Mouse (Mus musculus): ENCODE data around the gene Ndufb2. TPM values are rescaled to one million over a fixed set of nuclear protein-coding genes. Genes with fewer than 3 reads are reported as not detected.

Gene Ndufb2
- polyA plus RNA-seq, 1 experiment from 2014 or later, result 318 TPM

- H3K27me3 ChIP-seq (replicated peaks; ENCODE audit: control insufficient read depth, insufficient read depth, low read length), result no peaks in the 10 kb centered on the region
- no peak for ATAC-seq
- no peak overlapping the region for H3K27ac ChIP-seq (ENCODE audit: low read length)
- peak overlapping the region; percentile 90 for H3K4me2 ChIP-seq (ENCODE audit: low read length)
- H3K9me3 ChIP-seq (ENCODE audit: control insufficient read depth, low read length), result no peaks in the 10 kb centered on the region
- H3K9ac ChIP-seq (replicated peaks; ENCODE audit: low read depth, low read length), result peak overlapping the region; percentile 97
- no peak overlapping the region for H3K4me3 ChIP-seq (replicated peaks; ENCODE audit: low read length)
- H3K4me1 ChIP-seq (replicated peaks; ENCODE audit: control insufficient read depth, insufficient read depth, low read length), result peaks cover 15% of the 10 kb centered on the region
- WGBS, result 73% methylated on average over 7 of the region's 7 CpGs
- peaks cover 2% of the 10 kb centered on the region; the same call in 1 of the 2 replicates for H3K36me3 ChIP-seq (ENCODE audit: control insufficient read depth, insufficient read depth)
Measured at GRCm38 (mm10) chr6:39574951-39575350, 17.4 kb upstream of the Ndufb2 start.

GRCm38 (mm10) chr6:39579552-39579951, 12.8 kb upstream of the Ndufb2 start:
- 91% methylated on average over 7 of the region's 7 CpGs for WGBS
- Histone ChIP-seq H3K27me3 (replicated peaks; ENCODE audit: control insufficient read depth, insufficient read depth, low read length) (no peaks in the 10 kb centered on the region), H3K4me1 (replicated peaks; ENCODE audit: control insufficient read depth, insufficient read depth, low read length) (peaks cover 6% of the 10 kb centered on the region), H3K27ac (ENCODE audit: low read length) (no peak overlapping the region), H3K9ac (replicated peaks; ENCODE audit: low read depth, low read length) (no peak overlapping the region), H3K9me3 (ENCODE audit: control insufficient read depth, low read length) (no peaks in the 10 kb centered on the region), H3K4me2 (ENCODE audit: low read length) (no peak overlapping the region), H3K4me3 (replicated peaks; ENCODE audit: low read length) (no peak overlapping the region), H3K36me3 (ENCODE audit: control insufficient read depth, insufficient read depth) (peaks cover 16% of the 10 kb centered on the region)
- ATAC-seq, result no peak

- Histone ChIP-seq H3K9me3 (ENCODE audit: control insufficient read depth, low read length) (no peaks in the 10 kb centered on the region), H3K27me3 (replicated peaks; ENCODE audit: control insufficient read depth, insufficient read depth, low read length) (no peaks in the 10 kb centered on the region), H3K4me2 (ENCODE audit: low read length) (no peak overlapping the region), H3K4me1 (replicated peaks; ENCODE audit: control insufficient read depth, insufficient read depth, low read length) (no peaks in the 10 kb centered on the region), H3K9ac (replicated peaks; ENCODE audit: low read depth, low read length) (no peak overlapping the region), H3K4me3 (replicated peaks; ENCODE audit: low read length) (no peak overlapping the region), H3K36me3 (ENCODE audit: control insufficient read depth, insufficient read depth) (peaks cover 16% of the 10 kb centered on the region), H3K27ac (ENCODE audit: low read length) (no peak overlapping the region)
- WGBS, result 82% methylated on average over 2 of the region's 2 CpGs
- no peak for ATAC-seq
Measured at GRCm38 (mm10) chr6:39580558-39580957, 11.8 kb upstream of the Ndufb2 start.

- no peaks in the 10 kb centered on the region for H3K4me1 ChIP-seq (replicated peaks; ENCODE audit: control insufficient read depth, insufficient read depth, low read length)
- H3K9ac ChIP-seq (replicated peaks; ENCODE audit: low read depth, low read length), result no peak overlapping the region
- 85% methylated on average over 7 of the region's 7 CpGs for WGBS
- H3K4me2 ChIP-seq (ENCODE audit: low read length), result no peak overlapping the region
- no peaks in the 10 kb centered on the region for H3K9me3 ChIP-seq (ENCODE audit: control insufficient read depth, low read length)
- ATAC-seq, result no peak
- peaks cover 16% of the 10 kb centered on the region for H3K36me3 ChIP-seq (ENCODE audit: control insufficient read depth, insufficient read depth)
- H3K27me3 ChIP-seq (replicated peaks; ENCODE audit: control insufficient read depth, insufficient read depth, low read length), result no peaks in the 10 kb centered on the region
- no peak overlapping the region for H3K27ac ChIP-seq (ENCODE audit: low read length)
- H3K4me3 ChIP-seq (replicated peaks; ENCODE audit: low read length), result no peak overlapping the region
Measured at GRCm38 (mm10) chr6:39581087-39581784, 11.1 kb upstream of the Ndufb2 start.

GRCm38 (mm10) chr6:39585517-39585916, 6.9 kb upstream of the Ndufb2 start, which contains the start of gene Gm42420:
TSS of gene Gm42420 (plus strand) at chr6:39585753.
- Histone ChIP-seq H3K4me1 (replicated peaks; ENCODE audit: control insufficient read depth, insufficient read depth, low read length) (no peaks in the 10 kb centered on the region), H3K27ac (ENCODE audit: low read length) (no peak within 1 kb of the TSS), H3K27me3 (replicated peaks; ENCODE audit: control insufficient read depth, insufficient read depth, low read length) (no peaks in the 10 kb centered on the region), H3K4me2 (ENCODE audit: low read length) (no peak within 1 kb of the TSS), H3K9ac (replicated peaks; ENCODE audit: low read depth, low read length) (no peak within 1 kb of the TSS), H3K9me3 (ENCODE audit: control insufficient read depth, low read length) (no peaks in the 10 kb centered on the region), H3K36me3 (ENCODE audit: control insufficient read depth, insufficient read depth) (peaks cover 26% of the 10 kb centered on the region), H3K4me3 (replicated peaks; ENCODE audit: low read length) (no peak within 1 kb of the TSS)
- WGBS, result 96% methylated on average over 6 of the region's 6 CpGs
- no peak for ATAC-seq

GRCm38 (mm10) chr6:39591481-39591880, 893 bp upstream of the Ndufb2 start:
- H3K4me3 ChIP-seq (replicated peaks; ENCODE audit: low read length), result no peak overlapping the region
- ATAC-seq, result no peak
- no peaks in the 10 kb centered on the region for H3K27me3 ChIP-seq (replicated peaks; ENCODE audit: control insufficient read depth, insufficient read depth, low read length)
- WGBS, result 95% methylated on average over 4 of the region's 4 CpGs
- H3K27ac ChIP-seq (ENCODE audit: low read length), result no peak overlapping the region
- H3K9me3 ChIP-seq (ENCODE audit: control insufficient read depth, low read length), result no peaks in the 10 kb centered on the region
- peaks cover 16% of the 10 kb centered on the region for H3K4me1 ChIP-seq (replicated peaks; ENCODE audit: control insufficient read depth, insufficient read depth, low read length)
- H3K4me2 ChIP-seq (ENCODE audit: low read length), result no peak overlapping the region
- peaks cover 12% of the 10 kb centered on the region; the same call in 1 of the 2 replicates for H3K36me3 ChIP-seq (ENCODE audit: control insufficient read depth, insufficient read depth)
- H3K9ac ChIP-seq (replicated peaks; ENCODE audit: low read depth, low read length), result no peak overlapping the region

GRCm38 (mm10) chr6:39600851-39601250, 8.5 kb downstream of the Ndufb2 start:
- no peak for ATAC-seq
- no peak overlapping the region for H3K27ac ChIP-seq (ENCODE audit: low read length)
- WGBS, result 96% methylated on average over 3 of the region's 3 CpGs
- no peaks in the 10 kb centered on the region for H3K9me3 ChIP-seq (ENCODE audit: control insufficient read depth, low read length)
- no peak overlapping the region for H3K4me2 ChIP-seq (ENCODE audit: low read length)
- no peaks in the 10 kb centered on the region for H3K27me3 ChIP-seq (replicated peaks; ENCODE audit: control insufficient read depth, insufficient read depth, low read length)
- no peak overlapping the region for H3K9ac ChIP-seq (replicated peaks; ENCODE audit: low read depth, low read length)
- H3K36me3 ChIP-seq (ENCODE audit: control insufficient read depth, insufficient read depth), result peaks cover 20% of the 10 kb centered on the region
- no peak overlapping the region for H3K4me3 ChIP-seq (replicated peaks; ENCODE audit: low read length)
- no peaks in the 10 kb centered on the region for H3K4me1 ChIP-seq (replicated peaks; ENCODE audit: control insufficient read depth, insufficient read depth, low read length)

GRCm38 (mm10) chr6:39601828-39602227, 9.5 kb downstream of the Ndufb2 start:
- 83% methylated on average over 3 of the region's 3 CpGs for WGBS
- peaks cover 20% of the 10 kb centered on the region for H3K36me3 ChIP-seq (ENCODE audit: control insufficient read depth, insufficient read depth)

GRCm38 (mm10) chr6:39604565-39604964, 12.2 kb downstream of the Ndufb2 start:
- H3K27ac ChIP-seq (ENCODE audit: low read length), result no peak overlapping the region
- H3K4me3 ChIP-seq (replicated peaks; ENCODE audit: low read length), result no peak overlapping the region
- no peaks in the 10 kb centered on the region for H3K27me3 ChIP-seq (replicated peaks; ENCODE audit: control insufficient read depth, insufficient read depth, low read length)
- WGBS, result 87% methylated on average over 5 of the region's 5 CpGs
- no peak for ATAC-seq
- no peaks in the 10 kb centered on the region for H3K4me1 ChIP-seq (replicated peaks; ENCODE audit: control insufficient read depth, insufficient read depth, low read length)
- no peak overlapping the region for H3K4me2 ChIP-seq (ENCODE audit: low read length)
- peaks cover 14% of the 10 kb centered on the region for H3K36me3 ChIP-seq (ENCODE audit: control insufficient read depth, insufficient read depth)
- H3K9ac ChIP-seq (replicated peaks; ENCODE audit: low read depth, low read length), result no peak overlapping the region
- no peaks in the 10 kb centered on the region for H3K9me3 ChIP-seq (ENCODE audit: control insufficient read depth, low read length)

More at GRCm38 (mm10) chr6:39601828-39602227, 9.5 kb downstream of the Ndufb2 start:
- Histone ChIP-seq H3K27ac (ENCODE audit: low read length) (no peak overlapping the region), H3K9ac (replicated peaks; ENCODE audit: low read depth, low read length) (no peak overlapping the region), H3K4me2 (ENCODE audit: low read length) (no peak overlapping the region), H3K4me3 (replicated peaks; ENCODE audit: low read length) (no peak overlapping the region), H3K4me1 (replicated peaks; ENCODE audit: control insufficient read depth, insufficient read depth, low read length) (no peaks in the 10 kb centered on the region), H3K27me3 (replicated peaks; ENCODE audit: control insufficient read depth, insufficient read depth, low read length) (no peaks in the 10 kb centered on the region), H3K9me3 (ENCODE audit: control insufficient read depth, low read length) (no peaks in the 10 kb centered on the region)
- no peak for ATAC-seq

All from forebrain, embryonic 16.5 days (tissue).